Mouse (Mus musculus) embryonic facial prominence, embryonic 15.5 days (tissue): ENCODE measurements around the gene Gstm1. TPM values are rescaled to one million over a fixed set of nuclear protein-coding genes. Genes with fewer than 3 reads are reported as not detected.
"Not testable (repeated sequence)": the region's sequence is repeated elsewhere in the genome, so short reads cannot be mapped to it uniquely, and the experiment has no call there.

Experiments
- ATAC-seq: fragments of 200-750 bp; cut with Nextera tagmentation; 2 replicates; pipeline ENCODE4 v1.8.0; 2017; ENCODE audit warnings: low read depth, moderate TSS enrichment; ENCODE audit not compliant: insufficient number of reproducible peaks, low FRiP score, low TSS enrichment
- H3K27ac ChIP-seq: fragments of 300-500 bp; sonication (generic); replicated peaks from 2 replicates; pipeline ENCODE4 v1.5.1; 2015; ENCODE audit warnings: mild to moderate bottlenecking, inconsistent platforms
- H3K27me3 ChIP-seq: fragments of 300-500 bp; sonication (generic); 2 replicates; pipeline ENCODE4 v1.6.1; 2015; ENCODE audit warnings: inconsistent platforms
- H3K36me3 ChIP-seq: fragments of 300-500 bp; sonication (generic); 2 replicates; pipeline ENCODE4 v1.6.1; 2015; ENCODE audit warnings: mild to moderate bottlenecking, inconsistent platforms
- H3K4me1 ChIP-seq: fragments of 300-500 bp; sonication (generic); 2 replicates; pipeline ENCODE4 v1.6.1; 2015; ENCODE audit warnings: inconsistent platforms
- H3K4me2 ChIP-seq: fragments of 300-500 bp; sonication (generic); replicated peaks from 2 replicates; pipeline ENCODE4 v1.6.1; 2015; ENCODE audit warnings: mild to moderate bottlenecking, inconsistent platforms
- H3K4me3 ChIP-seq: fragments of 300-500 bp; sonication (generic); replicated peaks from 2 replicates; pipeline ENCODE4 v1.5.1; 2015; ENCODE audit warnings: mild to moderate bottlenecking, inconsistent platforms
- H3K9ac ChIP-seq: fragments of 300-500 bp; sonication (generic); 2 replicates; pipeline ENCODE4 v1.6.1; 2015; ENCODE audit warnings: inconsistent platforms
- H3K9me3 ChIP-seq: fragments of 300-500 bp; sonication (generic); replicated peaks from 2 replicates; pipeline ENCODE4 v1.6.1; 2016; ENCODE audit warnings: inconsistent platforms
- whole genome bisulfite sequencing: fragments of 180-500 bp; shearing (Covaris S2); methylation state at CpG from one replicate; pipeline ENCODE4 v1.1.7; 2015; 5-methylcytosine and 5-hydroxymethylcytosine counted together
- polyA plus RNA-seq: library from polyadenylated mRNA; unstranded; fragments of >200 nt; fragmentation: Nextera tagmentation; extraction: Ambion mirVana; gene quantifications from 2 replicates; pipeline ENCODE4 v1.2.1, GENCODE M21; 2015

Gene Gstm1
- polyA plus RNA-seq, 1 experiment from 2014 or later: 220 TPM

DNA sequence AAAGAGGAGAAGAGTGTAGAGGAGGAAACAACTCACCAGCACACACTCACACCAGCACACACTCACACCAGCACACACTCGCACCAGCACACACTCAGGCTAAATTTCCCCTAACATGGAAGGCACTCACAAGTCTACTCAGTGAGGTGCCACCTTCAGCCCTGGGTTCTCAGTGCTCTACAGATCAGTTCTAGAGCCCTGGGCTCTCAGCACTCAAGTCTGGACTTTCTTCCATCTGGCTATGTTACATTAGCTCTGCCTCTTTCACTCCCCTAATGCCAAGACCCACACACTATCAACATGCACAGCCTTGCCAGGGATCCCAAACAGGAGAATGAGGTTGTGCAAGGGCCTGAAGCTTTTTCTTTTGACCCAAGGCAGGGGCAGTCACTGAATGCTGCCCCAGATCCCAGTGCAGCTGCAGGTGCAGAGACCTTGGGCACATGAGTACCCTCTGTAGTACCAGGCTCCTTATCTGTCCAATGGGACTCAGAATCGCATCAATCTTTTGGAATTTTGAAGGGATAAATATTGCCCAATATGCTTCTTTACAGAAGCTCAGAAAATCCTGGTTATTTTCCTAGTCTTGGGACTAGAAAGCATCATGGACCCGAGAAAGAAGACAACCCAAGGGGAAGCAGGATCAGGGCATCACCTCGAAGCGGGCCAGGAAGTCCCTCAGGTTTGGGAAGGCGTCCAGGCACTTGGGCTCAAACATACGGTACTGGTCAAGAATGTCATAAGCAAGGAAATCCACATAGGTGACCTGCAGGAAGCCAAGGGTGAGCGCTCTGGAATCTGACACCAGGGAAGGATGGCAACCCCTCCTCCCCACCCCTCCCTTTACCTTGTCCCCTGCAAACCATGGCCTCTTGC, 3.4 kb downstream of the Gstm1 start:
- H3K27ac ChIP-seq: no peak overlapping the region
- no peak for ATAC-seq
- no peak overlapping the region for H3K9ac ChIP-seq
- peaks cover 23% of the 10 kb centered on the region for H3K4me1 ChIP-seq
- 65% methylated on average over 8 of the region's 8 CpGs for WGBS
- no peaks in the 10 kb centered on the region for H3K36me3 ChIP-seq
- no peaks in the 10 kb centered on the region for H3K27me3 ChIP-seq
- H3K4me3 ChIP-seq: no peak overlapping the region
- H3K4me2 ChIP-seq: no peak overlapping the region
- no peaks in the 10 kb centered on the region for H3K9me3 ChIP-seq

DNA sequence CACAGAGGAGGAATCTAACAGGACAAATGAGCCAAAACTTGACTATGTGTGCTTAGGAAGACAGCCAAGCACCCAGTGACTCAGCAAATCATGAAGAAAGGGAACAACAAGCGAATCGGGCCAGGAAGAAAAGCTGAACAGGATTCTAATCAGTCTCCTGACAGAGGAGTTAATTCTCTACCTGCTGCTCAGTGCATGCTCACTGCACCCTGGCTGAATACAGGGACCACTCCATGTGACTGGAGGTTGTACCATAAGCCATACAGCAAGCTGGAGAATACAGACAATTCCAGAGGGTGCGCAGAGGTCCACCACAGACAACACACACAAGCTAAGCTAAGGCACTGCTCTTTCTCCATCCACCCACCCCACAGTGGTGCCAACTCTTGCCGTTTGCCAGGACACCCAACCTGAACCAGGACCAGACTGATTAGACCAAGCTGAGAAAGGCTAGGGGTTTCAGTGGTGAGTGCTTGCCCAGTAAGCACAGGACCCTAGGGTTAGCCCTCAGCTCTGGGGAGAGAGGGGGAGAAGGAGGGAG, 4.4 kb downstream of the Gstm1 start:
- no peak overlapping the region for H3K27ac ChIP-seq
- no peak overlapping the region for H3K9ac ChIP-seq
- peaks cover 20% of the 10 kb centered on the region for H3K4me1 ChIP-seq
- no peaks in the 10 kb centered on the region for H3K9me3 ChIP-seq
- H3K4me2 ChIP-seq: no peak overlapping the region
- no peak overlapping the region for H3K4me3 ChIP-seq
- ATAC-seq: no peak
- no peaks in the 10 kb centered on the region for H3K36me3 ChIP-seq
- H3K27me3 ChIP-seq: no peaks in the 10 kb centered on the region
- WGBS: 78% methylated on average over 4 of the region's 4 CpGs

DNA sequence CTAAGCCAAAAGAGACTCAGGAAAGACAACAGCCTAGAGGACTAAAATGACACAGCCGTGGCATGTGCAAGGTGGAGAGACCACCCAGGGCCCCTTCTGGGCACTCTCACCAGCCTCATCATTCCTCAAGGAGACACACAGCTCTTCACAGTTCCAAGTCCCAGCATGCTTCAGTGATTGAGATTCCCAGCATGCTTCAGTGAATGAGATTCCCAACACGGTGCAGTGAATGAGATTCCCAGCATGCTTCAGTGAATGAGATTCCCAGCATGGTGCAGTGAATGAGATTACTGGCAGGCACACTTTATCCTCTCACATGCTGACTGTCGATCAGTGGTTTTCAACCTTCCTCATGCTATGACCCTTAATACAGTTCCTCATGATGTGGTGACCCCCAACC, 6.2 kb downstream of the Gstm1 start:
- Histone ChIP-seq H3K27me3 (no peaks in the 10 kb centered on the region), H3K27ac (no peak overlapping the region), H3K4me1 (0 out of 2 replicates have a peak, but pooled peaks cover 4% of the 10 kb centered on the region), H3K36me3 (no peaks in the 10 kb centered on the region), H3K4me3 (no peak overlapping the region), H3K9ac (no peak overlapping the region), H3K9me3 (no peaks in the 10 kb centered on the region), H3K4me2 (no peak overlapping the region)
- WGBS: 63% methylated on average over 3 of the region's 3 CpGs
- no peak for ATAC-seq

DNA sequence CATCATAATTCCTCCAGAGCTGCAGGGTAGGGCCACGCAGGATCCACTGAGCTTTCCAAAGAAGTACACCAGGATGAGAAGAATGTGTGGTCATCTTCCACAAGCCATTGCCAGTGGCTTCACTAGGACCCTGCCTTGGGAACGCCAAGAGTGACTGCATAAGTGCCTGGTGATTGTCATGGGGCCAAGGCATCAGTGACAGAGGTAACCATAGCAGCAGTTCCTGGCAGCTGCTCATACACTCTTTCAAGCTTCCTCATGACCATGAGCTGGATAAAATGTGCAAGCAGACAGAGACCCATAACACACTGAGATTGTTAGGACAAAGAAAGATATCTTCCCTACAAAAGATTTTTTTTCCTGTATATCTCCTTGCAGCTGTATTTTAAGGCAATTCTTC, 7.5 kb downstream of the Gstm1 start:
- Histone ChIP-seq H3K27me3 (no peaks in the 10 kb centered on the region), H3K4me3 (no peak overlapping the region), H3K9me3 (no peaks in the 10 kb centered on the region), H3K27ac (no peak overlapping the region), H3K4me1 (0 out of 2 replicates have a peak, but pooled peaks cover 4% of the 10 kb centered on the region), H3K4me2 (no peak overlapping the region), H3K9ac (no peak overlapping the region), H3K36me3 (no peaks in the 10 kb centered on the region)
- WGBS: 63% methylated on average over 2 of the region's 2 CpGs
- ATAC-seq: no peak

DNA sequence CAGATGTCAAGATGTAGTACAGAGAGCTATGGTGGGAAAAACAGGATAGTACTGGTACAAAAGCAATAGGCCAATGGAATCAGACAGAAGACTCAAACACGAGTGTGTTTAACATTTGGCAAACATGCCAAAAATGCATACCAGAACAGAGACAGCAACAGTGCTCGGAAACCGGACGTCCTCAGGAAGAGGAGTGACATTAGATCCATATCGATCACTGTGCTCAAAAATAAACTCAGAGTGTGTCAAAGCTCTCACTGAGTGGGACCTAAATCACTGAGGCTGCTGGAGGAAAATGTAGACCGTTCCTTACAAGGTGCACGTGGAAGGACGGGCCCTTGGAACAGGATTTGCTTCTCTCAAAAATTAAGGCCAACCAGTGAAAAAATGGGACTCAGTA, 15.8 kb downstream of the Gstm1 start:
- WGBS: 74% methylated on average over 8 of the region's 8 CpGs
- ATAC-seq: no peak
- Histone ChIP-seq H3K27ac (no peak overlapping the region), H3K4me1 (no peaks in the 10 kb centered on the region), H3K27me3 (no peaks in the 10 kb centered on the region), H3K4me2 (no peak overlapping the region), H3K9ac (no peak overlapping the region), H3K36me3 (no peaks in the 10 kb centered on the region), H3K4me3 (no peak overlapping the region), H3K9me3 (no peaks in the 10 kb centered on the region)

DNA sequence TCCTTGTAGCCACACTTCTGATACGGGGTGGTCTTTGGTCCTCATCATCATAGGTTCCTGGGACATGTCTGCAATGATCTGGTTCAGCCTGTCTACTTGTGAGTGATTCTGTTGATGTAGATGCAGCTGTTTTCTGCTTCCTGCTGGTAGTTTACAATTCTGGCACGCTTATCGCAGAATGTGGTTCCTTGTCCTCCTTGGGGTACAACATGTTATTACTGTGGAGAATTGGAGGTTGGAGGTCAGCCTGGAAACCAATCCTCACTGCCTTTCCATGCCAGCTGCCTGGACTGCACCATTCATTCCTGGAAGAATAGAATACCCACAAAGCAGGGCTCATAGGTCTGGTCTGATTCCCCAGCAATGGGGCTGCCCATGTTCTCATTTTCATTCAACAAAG, 18.3 kb downstream of the Gstm1 start:
- H3K4me1 ChIP-seq: no peaks in the 10 kb centered on the region
- no peaks in the 10 kb centered on the region for H3K36me3 ChIP-seq
- no peak for ATAC-seq
- no peak overlapping the region for H3K4me3 ChIP-seq
- H3K27ac ChIP-seq: no peak overlapping the region
- H3K27me3 ChIP-seq: no peaks in the 10 kb centered on the region
- no peak overlapping the region for H3K4me2 ChIP-seq
- 79% methylated on average over 3 of the region's 3 CpGs for WGBS
- H3K9ac ChIP-seq: no peak overlapping the region
- no peaks in the 10 kb centered on the region for H3K9me3 ChIP-seq

DNA sequence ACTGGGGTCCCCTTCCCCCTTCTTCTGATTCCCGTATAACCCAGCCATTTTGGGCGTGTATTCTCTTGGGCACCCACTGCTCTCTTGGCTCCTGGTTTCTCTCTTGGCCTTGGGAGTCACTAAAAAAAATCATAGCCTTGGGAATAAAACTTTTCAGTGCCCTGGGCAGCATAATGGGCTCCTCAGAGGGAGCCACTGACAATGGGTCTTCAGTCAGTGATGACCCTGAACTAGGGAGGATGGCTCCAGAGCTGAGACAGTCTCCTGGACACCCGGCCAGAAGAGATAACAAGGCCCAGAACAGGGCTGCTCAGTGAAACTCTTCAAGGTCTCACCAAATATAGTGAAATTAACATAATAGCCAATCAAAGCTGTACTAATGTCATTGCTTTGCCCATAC, 19.2 kb downstream of the Gstm1 start:
- no peak overlapping the region for H3K27ac ChIP-seq
- H3K9ac ChIP-seq: no peak overlapping the region
- no peaks in the 10 kb centered on the region for H3K27me3 ChIP-seq
- no peak overlapping the region for H3K4me3 ChIP-seq
- WGBS: 81% methylated on average over 3 of the region's 3 CpGs
- H3K4me1 ChIP-seq: no peaks in the 10 kb centered on the region
- H3K9me3 ChIP-seq: no peaks in the 10 kb centered on the region
- H3K36me3 ChIP-seq: no peaks in the 10 kb centered on the region
- H3K4me2 ChIP-seq: no peak overlapping the region
- ATAC-seq: no peak

DNA sequence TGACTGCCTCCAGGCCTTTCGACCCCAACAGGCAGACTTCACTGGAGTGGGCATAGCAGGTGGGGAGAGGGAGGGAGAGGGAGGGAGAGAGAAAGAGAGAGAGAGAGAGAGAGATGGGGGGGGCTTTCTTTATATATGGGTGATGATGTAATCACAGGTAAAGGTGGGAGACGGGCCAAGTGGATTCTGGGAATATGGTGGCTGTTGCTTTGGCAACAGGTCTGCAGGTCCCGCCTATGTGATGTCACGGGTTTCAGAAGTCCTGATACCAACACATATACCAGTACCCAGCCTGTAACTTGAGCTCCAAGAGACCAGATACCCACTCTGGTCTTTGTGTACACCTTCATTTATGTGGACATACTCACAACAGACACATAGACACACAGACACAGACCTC, 21.2 kb downstream of the Gstm1 start:
- Histone ChIP-seq H3K9me3 (no peaks in the 10 kb centered on the region), H3K4me3 (no peak overlapping the region), H3K4me2 (no peak overlapping the region), H3K27ac (no peak overlapping the region), H3K4me1 (no peaks in the 10 kb centered on the region), H3K36me3 (no peaks in the 10 kb centered on the region), H3K9ac (no peak overlapping the region), H3K27me3 (no peaks in the 10 kb centered on the region)
- WGBS: 69% methylated on average over 4 of the region's 4 CpGs
- ATAC-seq: no peak

DNA sequence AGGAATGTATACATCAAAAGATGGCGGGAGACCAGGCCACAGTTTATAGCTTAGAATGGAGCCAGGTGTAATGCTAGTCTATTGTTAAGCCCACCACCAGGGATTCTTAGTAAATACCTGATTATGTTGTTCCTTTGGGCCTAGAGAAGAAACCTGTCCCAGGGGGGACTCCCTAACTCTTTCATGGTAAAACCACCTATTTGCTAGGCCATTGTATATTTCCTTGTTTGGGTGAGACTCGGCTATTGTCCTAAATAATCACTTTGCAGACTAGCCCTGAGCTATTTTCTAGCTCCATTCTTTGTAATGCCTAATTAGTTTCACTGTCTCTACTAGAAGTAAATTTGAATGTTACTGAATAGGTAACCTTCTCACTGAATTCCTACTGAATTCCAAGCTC, 21.8 kb downstream of the Gstm1 start:
- not testable (repeated sequence) for H3K27ac ChIP-seq, H3K9me3 ChIP-seq, H3K4me2 ChIP-seq, H3K4me3 ChIP-seq, H3K9ac ChIP-seq, H3K36me3 ChIP-seq, H3K27me3 ChIP-seq, H3K4me1 ChIP-seq, ATAC-seq
- WGBS: 66% methylated on average over 2 of the region's 2 CpGs

DNA sequence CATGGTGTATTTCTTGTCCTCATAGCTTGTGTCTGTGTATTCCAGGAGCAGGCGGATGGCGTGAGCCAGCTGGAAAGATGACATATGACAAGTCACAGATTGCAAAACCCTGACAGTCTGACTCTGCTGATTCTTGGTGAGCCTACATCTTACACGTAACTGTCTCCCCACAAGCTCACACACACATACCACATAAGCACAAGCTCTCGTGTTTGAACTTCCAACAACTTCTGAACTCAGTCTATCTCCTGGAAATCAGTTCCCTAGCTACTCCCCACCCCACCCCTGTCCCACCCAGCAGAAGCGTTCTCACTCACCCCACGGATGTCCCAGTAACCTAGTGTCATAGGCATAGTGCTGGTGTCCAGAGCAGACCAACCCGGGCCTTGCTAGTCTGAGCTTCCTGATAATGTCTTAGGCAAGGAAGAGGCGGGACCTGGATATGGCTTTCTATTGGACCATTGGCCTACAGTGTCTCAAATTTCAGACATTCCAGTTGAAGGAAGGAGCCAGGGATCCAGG, 31.7 kb downstream of the Gstm1 start, which contains the start of gene Gstm2:
Gene Gstm2, minus strand, starts transcription at position 413 of the 522 bp plus-strand sequence.
- Histone ChIP-seq H3K9ac (no peak within 1 kb of the TSS), H3K9me3 (no peaks in the 10 kb centered on the region), H3K36me3 (no peaks in the 10 kb centered on the region), H3K4me2 (peak within 1 kb of the TSS; percentile 18; the same call in 1 of the 2 replicates), H3K27ac (no peak within 1 kb of the TSS; the same call in 1 of the 2 replicates), H3K27me3 (no peaks in the 10 kb centered on the region), H3K4me1 (0 out of 2 replicates have a peak, but pooled peaks cover 4% of the 10 kb centered on the region), H3K4me3 (peak within 1 kb of the TSS; percentile 23)
- 39% methylated on average over 8 of the region's 8 CpGs for WGBS
- peak; percentile 73; the same call in 1 of the 2 replicates for ATAC-seq

DNA sequence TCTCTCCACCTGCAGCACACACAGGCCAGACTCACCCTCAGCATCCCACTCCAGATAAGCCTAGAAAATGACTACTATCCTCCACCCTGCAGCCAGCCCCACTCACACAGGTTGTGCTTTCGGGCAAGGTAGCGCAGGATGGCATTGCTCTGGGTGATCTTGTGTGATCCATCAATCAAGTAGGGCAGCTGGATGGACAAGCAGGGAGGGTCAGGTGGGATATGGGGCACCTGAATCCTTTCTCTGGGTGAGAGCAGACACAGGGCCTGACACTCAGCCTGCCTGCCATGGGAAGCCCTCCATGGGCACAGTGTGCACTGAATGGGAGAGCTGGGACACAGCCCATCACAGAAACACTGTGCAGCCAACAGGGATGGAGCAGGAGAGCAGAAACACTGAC, 32.6 kb downstream of the Gstm1 start:
- H3K36me3 ChIP-seq, H3K9ac ChIP-seq, H3K27ac ChIP-seq, H3K4me2 ChIP-seq, H3K4me1 ChIP-seq, H3K4me3 ChIP-seq, H3K27me3 ChIP-seq, ATAC-seq, H3K9me3 ChIP-seq: not testable (repeated sequence)
- 93% methylated on average over 2 of the region's 2 CpGs for WGBS
